Mouse (Mus musculus): ENCODE results near the gene Usp43. TPM values are rescaled to one million over a fixed set of nuclear protein-coding genes. Genes with fewer than 3 reads are reported as not detected.
A peak's percentile ranks its signal among the peaks of the same experiment; 100 is the strongest.

Usp43 gene
- 0.80 and 1.2 TPM in 2 replicates for polyA plus RNA-seq (2016; fragmentation: Nextera tagmentation; extraction: Ambion mirVana)

- Histone ChIP-seq H3K9me3 (no peaks in the 10 kb centered on the region), H3K4me1 (peaks cover 30% of the 10 kb centered on the region), H3K4me3 (peak within 1 kb of the TSS; percentile 85), H3K27ac (replicated peaks) (peak within 1 kb of the TSS; percentile 57), H3K27me3 (replicated peaks; ENCODE audit: low read depth, poor library complexity, severe bottlenecking) (peaks cover 35% of the 10 kb centered on the region), H3K36me3 (replicated peaks) (no peaks in the 10 kb centered on the region)
- under 1% methylated on average over 79 of the region's 80 CpGs for WGBS
- DNase-seq (ENCODE audit: low spot score) = peak; percentile 74
Observed at GRCm38 (mm10) chr11:67921827-67922754, at the start of gene Usp43. Gene Usp43, minus strand, starts transcription at chr11:67922153.

GRCm38 (mm10) chr11:67967831-67968230, 45.9 kb upstream of the Usp43 start:
- Histone ChIP-seq H3K4me1 (peaks cover 25% of the 10 kb centered on the region), H3K4me3 (no peak overlapping the region), H3K36me3 (replicated peaks) (peaks cover 14% of the 10 kb centered on the region), H3K9me3 (no peaks in the 10 kb centered on the region), H3K27ac (replicated peaks) (no peak overlapping the region), H3K27me3 (replicated peaks; ENCODE audit: low read depth, poor library complexity, severe bottlenecking) (no peaks in the 10 kb centered on the region)
- WGBS = 79% methylated on average over 11 of the region's 11 CpGs
- no peak for DNase-seq (ENCODE audit: low spot score)

GRCm38 (mm10) chr11:67965905-67966878, 44.2 kb upstream of the Usp43 start, which contains the start of gene Stx8:
Gene Stx8, plus strand, starts transcription at chr11:67966193.
- peak within 1 kb of the TSS; percentile 80 for H3K27ac ChIP-seq (replicated peaks)
- peak within 1 kb of the TSS; percentile 80 for H3K4me3 ChIP-seq
- H3K9me3 ChIP-seq = no peaks in the 10 kb centered on the region
- H3K27me3 ChIP-seq (replicated peaks; ENCODE audit: low read depth, poor library complexity, severe bottlenecking) = no peaks in the 10 kb centered on the region
- DNase-seq (ENCODE audit: low spot score) = peak; percentile 93
- H3K4me1 ChIP-seq = peaks cover 25% of the 10 kb centered on the region
- WGBS = under 1% methylated on average over 28 of the region's 28 CpGs
- H3K36me3 ChIP-seq (replicated peaks) = peaks cover 8% of the 10 kb centered on the region

DNA sequence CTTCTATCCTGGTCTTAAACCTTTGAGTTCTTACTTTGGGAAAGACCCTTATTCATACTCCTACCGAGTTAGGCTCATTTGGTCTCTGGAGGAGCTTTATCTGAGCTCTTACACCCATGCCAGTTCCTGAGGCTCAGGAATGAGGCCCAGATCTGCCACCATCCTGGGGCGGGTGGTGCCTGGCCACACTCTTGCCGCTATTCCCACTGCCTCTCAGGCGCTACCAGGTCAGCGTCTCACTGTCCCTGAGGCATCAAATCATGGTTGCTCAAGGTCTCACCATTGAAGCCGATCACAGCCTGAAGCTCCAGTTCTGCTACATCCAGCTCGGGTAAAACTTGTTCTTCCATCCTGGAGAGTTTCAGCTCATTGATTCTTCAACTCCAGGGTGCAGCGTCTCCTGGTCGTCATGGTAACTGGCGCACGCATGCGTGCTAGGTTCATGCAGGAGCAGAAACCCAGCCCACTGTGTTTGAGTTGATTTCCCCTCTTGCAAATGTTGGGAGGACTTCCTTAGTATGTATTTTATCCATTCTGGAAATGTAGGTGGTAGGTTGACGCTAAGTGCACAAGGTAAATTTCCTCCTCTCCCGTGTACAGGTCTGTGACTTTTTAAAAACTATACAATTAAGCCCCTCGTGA, 43.4 kb upstream of the Usp43 start, which contains the start of gene Cfap52:
TSS of gene Cfap52 (minus strand) at position 410 of the 642 bp plus-strand sequence.
- H3K4me3 ChIP-seq = peak within 1 kb of the TSS; percentile 80
- peaks cover 25% of the 10 kb centered on the region for H3K4me1 ChIP-seq
- DNase-seq (ENCODE audit: low spot score) = peak; percentile 87
- 7% methylated on average over 15 of the region's 15 CpGs for WGBS
- H3K27me3 ChIP-seq (replicated peaks; ENCODE audit: low read depth, poor library complexity, severe bottlenecking) = no peaks in the 10 kb centered on the region
- H3K9me3 ChIP-seq = no peaks in the 10 kb centered on the region
- H3K27ac ChIP-seq (replicated peaks) = peak within 1 kb of the TSS; percentile 80
- peaks cover 3% of the 10 kb centered on the region; the same call in 1 of the 2 replicates for H3K36me3 ChIP-seq (replicated peaks)

DNA sequence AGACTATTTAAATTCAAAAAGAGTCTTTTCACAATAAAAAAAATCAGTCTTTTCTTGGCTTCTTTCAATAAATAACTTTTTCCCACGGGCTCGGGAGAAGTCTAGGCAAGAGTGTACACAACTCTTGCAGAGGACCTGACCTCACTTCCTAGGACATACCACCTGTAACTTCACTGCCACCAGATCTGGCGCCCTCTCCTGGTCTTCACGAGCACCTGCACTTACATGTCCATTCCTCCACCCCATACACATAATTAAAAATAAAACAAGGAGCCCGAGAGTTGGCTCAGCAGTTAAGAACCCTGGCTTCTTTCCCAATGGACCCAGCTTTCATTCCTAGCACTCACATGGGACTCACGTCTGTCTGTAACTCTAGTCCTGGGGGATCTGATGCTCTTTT, 42.2 kb upstream of the Usp43 start:
- H3K36me3 ChIP-seq (replicated peaks) = no peaks in the 10 kb centered on the region
- H3K4me1 ChIP-seq = peaks cover 25% of the 10 kb centered on the region
- no peak overlapping the region for H3K27ac ChIP-seq (replicated peaks)
- no peak overlapping the region for H3K4me3 ChIP-seq
- DNase-seq (ENCODE audit: low spot score) = no peak
- WGBS = 74% methylated on average over 6 of the region's 6 CpGs
- H3K9me3 ChIP-seq = no peaks in the 10 kb centered on the region
- no peaks in the 10 kb centered on the region for H3K27me3 ChIP-seq (replicated peaks; ENCODE audit: low read depth, poor library complexity, severe bottlenecking)

DNA sequence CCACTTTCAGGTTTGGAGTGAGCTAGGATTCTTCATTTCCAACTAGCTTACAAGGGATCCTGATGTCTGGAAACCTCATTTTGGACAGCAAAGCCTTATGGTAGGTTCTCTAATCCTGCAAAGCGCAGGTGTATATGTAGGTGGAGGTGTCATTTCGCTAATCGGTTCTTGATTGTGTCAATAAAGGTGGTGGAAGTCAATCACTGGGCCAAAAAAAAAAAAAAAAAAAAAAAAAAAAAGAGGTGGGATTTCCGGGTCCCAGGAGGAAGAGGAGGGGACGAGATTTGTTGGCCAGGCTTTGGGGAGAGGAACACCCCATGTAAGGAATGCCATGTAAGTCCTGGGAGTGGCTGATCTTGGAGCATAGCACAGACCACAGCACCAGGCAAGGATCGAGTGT, 32.5 kb upstream of the Usp43 start:
- Histone ChIP-seq H3K27ac (replicated peaks) (no peak overlapping the region), H3K4me3 (no peak overlapping the region), H3K36me3 (replicated peaks) (no peaks in the 10 kb centered on the region), H3K9me3 (no peaks in the 10 kb centered on the region), H3K27me3 (replicated peaks; ENCODE audit: low read depth, poor library complexity, severe bottlenecking) (no peaks in the 10 kb centered on the region), H3K4me1 (no peaks in the 10 kb centered on the region)
- no peak for DNase-seq (ENCODE audit: low spot score)
- WGBS = 85% methylated on average over 6 of the region's 6 CpGs

DNA sequence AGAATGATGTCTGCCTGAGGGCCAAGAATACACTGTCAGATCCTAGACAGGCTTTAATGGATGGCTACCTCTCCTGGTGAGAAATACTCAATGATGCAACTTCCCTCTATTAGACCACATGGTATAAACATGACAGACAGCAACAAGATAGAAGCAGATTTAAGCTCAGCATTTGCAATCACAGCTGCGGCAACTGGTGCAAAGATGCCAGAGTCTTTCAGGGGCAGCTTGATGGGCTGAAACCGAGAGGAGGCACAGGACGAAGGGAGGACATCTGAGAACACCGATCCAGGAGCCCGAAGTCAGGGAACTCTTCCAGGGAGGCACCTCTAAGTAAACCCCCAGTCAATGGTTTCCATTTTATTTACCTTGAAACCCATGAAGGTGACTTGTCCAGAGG, 31.7 kb upstream of the Usp43 start:
- Histone ChIP-seq H3K4me1 (no peaks in the 10 kb centered on the region), H3K36me3 (replicated peaks) (no peaks in the 10 kb centered on the region), H3K9me3 (no peaks in the 10 kb centered on the region), H3K4me3 (no peak overlapping the region), H3K27ac (replicated peaks) (no peak overlapping the region), H3K27me3 (replicated peaks; ENCODE audit: low read depth, poor library complexity, severe bottlenecking) (no peaks in the 10 kb centered on the region)
- no peak for DNase-seq (ENCODE audit: low spot score)
- 83% methylated on average over 5 of the region's 5 CpGs for WGBS

- no peaks in the 10 kb centered on the region for H3K36me3 ChIP-seq (replicated peaks)
- H3K4me3 ChIP-seq = no peak overlapping the region
- H3K27ac ChIP-seq (replicated peaks) = no peak overlapping the region
- H3K9me3 ChIP-seq = no peaks in the 10 kb centered on the region
- H3K4me1 ChIP-seq = 0 out of 2 replicates have a peak, but pooled peaks cover 4% of the 10 kb centered on the region
- no peak for DNase-seq (ENCODE audit: low spot score)
- H3K27me3 ChIP-seq (replicated peaks; ENCODE audit: low read depth, poor library complexity, severe bottlenecking) = no peaks in the 10 kb centered on the region
- 91% methylated on average over 9 of the region's 9 CpGs for WGBS
Observed at GRCm38 (mm10) chr11:67949475-67949874, 27.5 kb upstream of the Usp43 start.

DNA sequence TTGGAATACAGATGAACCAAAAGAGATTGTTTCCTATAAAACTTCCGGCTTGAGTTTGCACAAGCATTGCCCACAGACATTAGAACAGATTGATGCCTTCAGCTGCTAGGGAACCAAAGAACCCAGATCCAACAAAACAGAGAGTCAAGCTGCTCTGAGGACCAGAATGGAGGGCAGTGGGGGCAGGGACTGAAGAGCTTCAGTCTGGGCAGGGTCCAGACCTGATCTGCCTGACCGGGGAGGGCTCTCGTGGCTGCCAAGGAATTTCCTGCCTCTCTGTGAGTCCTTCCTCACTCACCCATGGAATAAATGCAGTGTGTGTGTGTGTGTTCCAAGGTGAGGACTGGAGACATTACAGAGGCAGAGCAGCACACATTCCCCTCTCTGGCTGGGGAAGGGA, 26.3 kb upstream of the Usp43 start:
- Histone ChIP-seq H3K27ac (replicated peaks) (no peak overlapping the region), H3K4me1 (0 out of 2 replicates have a peak, but pooled peaks cover 4% of the 10 kb centered on the region), H3K36me3 (replicated peaks) (no peaks in the 10 kb centered on the region), H3K27me3 (replicated peaks; ENCODE audit: low read depth, poor library complexity, severe bottlenecking) (no peaks in the 10 kb centered on the region), H3K4me3 (no peak overlapping the region), H3K9me3 (no peaks in the 10 kb centered on the region)
- WGBS = 55% methylated on average over 3 of the region's 3 CpGs
- no peak for DNase-seq (ENCODE audit: low spot score)

GRCm38 (mm10) chr11:67932156-67932555, 10.2 kb upstream of the Usp43 start:
- Histone ChIP-seq H3K27ac (replicated peaks) (no peak overlapping the region), H3K27me3 (replicated peaks; ENCODE audit: low read depth, poor library complexity, severe bottlenecking) (no peaks in the 10 kb centered on the region), H3K4me1 (no peaks in the 10 kb centered on the region), H3K4me3 (no peak overlapping the region), H3K9me3 (no peaks in the 10 kb centered on the region), H3K36me3 (replicated peaks) (no peaks in the 10 kb centered on the region)
- no peak for DNase-seq (ENCODE audit: low spot score)
- 92% methylated on average over 3 of the region's 3 CpGs for WGBS

- 10% methylated on average over 15 of the region's 15 CpGs for WGBS
- peak; percentile 27 for DNase-seq (ENCODE audit: low spot score)
- H3K27me3 ChIP-seq (replicated peaks; ENCODE audit: low read depth, poor library complexity, severe bottlenecking) = peaks cover 8% of the 10 kb centered on the region
- no peaks in the 10 kb centered on the region for H3K36me3 ChIP-seq (replicated peaks)
- H3K9me3 ChIP-seq = no peaks in the 10 kb centered on the region
- H3K27ac ChIP-seq (replicated peaks) = no peak overlapping the region
- peaks cover 22% of the 10 kb centered on the region for H3K4me1 ChIP-seq
- no peak overlapping the region for H3K4me3 ChIP-seq
Observed at GRCm38 (mm10) chr11:67926348-67927055, 4.5 kb upstream of the Usp43 start.

Data from embryonic facial prominence, embryonic 10.5 days (tissue).